Mouse (Mus musculus) right cerebral cortex, postnatal 25 days (tissue): ENCODE measurements around the gene Egfl7.

Source experiments
- DNase-seq: peaks from one replicate; pipeline ENCODE4 v3.0.0; 2022

Egfl7 gene

GRCm38 (mm10) chr2:26571400-26571799, 8.4 kb upstream of the Egfl7 start:
- no peak for DNase-seq

DNA sequence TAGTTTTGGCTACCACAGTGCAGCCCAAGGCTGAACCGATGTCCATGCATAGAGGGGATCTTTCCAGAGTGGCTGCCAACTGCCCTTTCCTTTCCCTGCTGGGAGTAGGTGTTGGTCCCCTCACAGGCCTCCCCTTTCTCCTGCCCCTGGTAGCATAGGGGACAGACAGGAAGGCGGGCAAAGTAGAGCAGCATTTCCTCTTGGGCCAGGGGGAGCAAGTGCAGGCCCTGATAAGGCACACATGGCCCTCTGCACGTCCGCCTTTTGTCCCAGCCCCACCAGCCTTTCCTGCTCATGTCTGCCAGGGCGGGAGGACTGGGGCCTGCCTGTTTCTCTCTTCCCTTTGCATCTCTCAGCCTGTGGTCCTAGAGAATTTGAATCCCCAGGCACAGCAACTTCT, 8.0 kb upstream of the Egfl7 start:
- DNase-seq, result no peak

- no peak for DNase-seq
Measured at GRCm38 (mm10) chr2:26573396-26573795, 6.4 kb upstream of the Egfl7 start.

- no peak for DNase-seq
Measured at GRCm38 (mm10) chr2:26573807-26574206, 6.0 kb upstream of the Egfl7 start.

GRCm38 (mm10) chr2:26574862-26575261, 5.0 kb upstream of the Egfl7 start:
- no peak for DNase-seq

DNA sequence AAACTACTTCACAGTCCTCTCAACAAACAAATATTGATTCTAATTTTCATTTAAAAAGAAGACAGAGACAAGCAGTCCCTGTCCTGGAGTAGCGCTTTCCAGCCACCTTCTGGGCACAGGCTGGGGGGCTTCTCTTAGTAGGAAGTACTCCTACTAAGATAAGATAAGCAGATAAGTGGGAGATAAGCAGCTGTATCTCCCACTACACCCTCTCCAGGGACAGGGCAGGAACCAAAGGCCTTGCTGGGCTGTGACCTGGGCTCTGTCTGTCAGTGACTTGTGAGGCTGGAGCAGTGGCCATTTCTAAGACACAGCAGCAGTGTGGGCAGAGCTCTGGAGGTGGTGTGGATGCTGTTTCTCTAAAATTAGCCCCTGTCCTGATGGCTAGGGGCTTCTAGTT, 4.4 kb upstream of the Egfl7 start:
- no peak for DNase-seq

- DNase-seq, result no peak
Measured at GRCm38 (mm10) chr2:26575865-26576264, 3.9 kb upstream of the Egfl7 start.

DNA sequence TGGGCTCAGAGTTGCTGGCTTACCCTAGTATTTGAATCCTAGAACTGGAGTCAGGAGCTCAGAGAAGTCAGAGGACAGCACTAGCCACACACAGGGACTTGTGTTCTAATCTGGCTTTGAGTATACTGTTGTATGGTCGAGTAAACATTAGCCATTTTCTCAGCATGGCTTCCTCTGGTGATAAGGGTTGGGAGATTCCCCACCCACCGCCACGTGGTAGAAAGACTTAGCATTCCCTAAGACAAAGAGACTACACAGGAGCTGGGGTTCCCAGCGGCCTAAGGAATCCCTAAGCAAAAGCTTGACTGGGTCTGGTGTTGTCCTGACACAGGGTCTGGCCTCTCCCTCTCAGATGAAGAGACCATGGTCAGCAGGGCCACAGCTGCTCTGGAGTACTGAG, 3.4 kb upstream of the Egfl7 start:
- DNase-seq, result no peak

DNA sequence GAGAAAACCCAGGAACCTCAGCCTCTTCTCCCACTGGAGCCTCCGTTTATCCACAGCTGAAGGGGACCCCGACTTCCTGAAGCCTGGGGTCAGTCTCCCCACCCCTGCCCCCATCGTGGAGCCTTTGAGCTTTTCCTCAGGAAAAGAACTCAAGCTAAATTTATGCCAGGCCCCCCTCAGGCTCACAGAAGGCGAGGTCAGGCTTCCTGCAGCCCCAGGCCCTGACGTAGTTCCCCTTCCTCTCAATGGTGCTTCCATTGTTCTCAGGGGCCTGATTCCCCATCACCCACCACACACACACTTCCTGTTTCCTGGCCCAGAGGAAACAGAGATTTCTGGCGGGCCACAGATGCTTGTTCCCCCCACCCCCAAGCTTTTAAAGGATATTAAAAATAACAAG, 1.4 kb upstream of the Egfl7 start:
- DNase-seq, result no peak

DNA sequence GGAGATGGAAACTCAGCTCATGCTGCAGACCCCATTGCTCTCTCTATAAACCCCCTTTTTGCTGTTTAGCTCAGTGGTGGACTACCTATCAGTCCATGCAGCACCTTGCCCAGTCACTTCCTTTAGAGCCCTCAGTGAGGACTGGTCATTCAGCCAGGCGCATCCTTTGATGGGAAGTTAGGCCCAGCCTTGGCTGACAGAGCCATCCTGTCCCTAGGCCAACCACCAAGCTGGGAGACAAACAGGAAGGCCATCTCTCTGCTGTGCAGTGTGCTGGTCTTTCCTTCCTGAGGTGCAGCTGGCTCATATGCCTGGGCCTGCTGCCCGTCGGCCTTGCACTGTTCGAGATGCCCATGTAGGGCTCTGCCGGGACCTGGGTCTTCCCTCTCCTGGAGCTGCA, 937 bp downstream of the Egfl7 start:
- no peak for DNase-seq

- DNase-seq, result no peak
Measured at GRCm38 (mm10) chr2:26582203-26582602, 2.4 kb downstream of the Egfl7 start.

DNA sequence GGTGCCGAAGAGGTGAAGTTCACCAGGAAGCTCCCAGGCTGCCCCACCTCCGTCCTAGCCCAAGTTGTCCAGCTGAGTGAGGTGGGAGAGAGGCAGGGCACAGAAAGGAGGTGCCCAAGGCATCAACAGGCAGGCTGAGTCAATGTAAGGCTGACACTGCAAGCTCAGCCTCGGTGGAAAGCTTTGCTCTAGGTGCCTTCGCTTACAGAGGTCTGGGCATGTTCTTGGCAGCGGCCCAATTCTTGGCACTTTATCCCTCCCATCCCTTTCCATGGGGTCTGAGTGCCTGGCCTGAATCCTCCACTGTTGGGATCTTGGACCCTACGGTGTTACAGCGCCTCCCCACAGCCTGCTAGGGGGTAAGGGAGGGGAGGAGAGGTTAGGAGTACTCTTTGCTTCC, 2.9 kb downstream of the Egfl7 start:
- DNase-seq, result no peak

GRCm38 (mm10) chr2:26583640-26584039, 3.8 kb downstream of the Egfl7 start:
- DNase-seq, result no peak

GRCm38 (mm10) chr2:26585713-26586112, 5.9 kb downstream of the Egfl7 start:
- no peak for DNase-seq

DNA sequence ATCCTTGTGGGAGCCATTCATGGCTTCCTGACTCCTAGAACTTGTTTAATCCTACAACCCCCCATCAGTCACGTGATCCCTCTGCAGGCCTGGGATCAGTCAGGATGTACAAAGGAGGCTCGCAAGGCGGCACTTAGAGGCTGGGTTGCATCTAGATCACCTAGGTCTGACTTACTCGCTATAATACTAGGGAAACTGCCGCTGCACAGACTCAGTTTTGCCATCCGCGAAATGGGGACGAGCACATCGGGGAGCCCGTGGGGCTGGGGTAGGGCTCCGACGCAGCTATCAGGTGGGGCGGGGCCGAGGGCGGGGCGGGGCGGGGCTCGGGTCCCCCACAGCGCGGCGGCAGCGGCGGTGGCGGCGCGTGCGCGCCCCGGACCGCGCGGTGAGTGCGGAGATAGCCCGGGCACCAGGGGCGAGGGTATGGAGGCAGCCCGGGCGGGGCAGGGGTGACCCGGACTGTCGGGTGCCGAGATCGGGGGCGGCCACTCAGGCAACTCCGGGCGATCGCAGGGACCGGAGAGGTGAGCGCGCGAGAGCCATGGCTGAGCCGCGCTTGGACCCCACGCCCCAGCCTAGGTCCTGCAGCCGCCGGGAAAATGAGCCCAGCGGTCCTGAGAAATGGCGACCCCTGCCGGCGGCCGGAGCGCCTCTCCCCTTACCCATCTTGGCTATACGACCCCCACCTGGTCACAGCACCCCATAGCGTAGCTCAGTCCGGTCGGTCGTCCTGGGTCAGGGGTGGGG, 6.7 kb downstream of the Egfl7 start, which contains the start of gene Gm20532:
TSS of gene Gm20532 (plus strand) at position 346 of the 750 bp plus-strand sequence.
- DNase-seq, result peak; percentile 74

DNA sequence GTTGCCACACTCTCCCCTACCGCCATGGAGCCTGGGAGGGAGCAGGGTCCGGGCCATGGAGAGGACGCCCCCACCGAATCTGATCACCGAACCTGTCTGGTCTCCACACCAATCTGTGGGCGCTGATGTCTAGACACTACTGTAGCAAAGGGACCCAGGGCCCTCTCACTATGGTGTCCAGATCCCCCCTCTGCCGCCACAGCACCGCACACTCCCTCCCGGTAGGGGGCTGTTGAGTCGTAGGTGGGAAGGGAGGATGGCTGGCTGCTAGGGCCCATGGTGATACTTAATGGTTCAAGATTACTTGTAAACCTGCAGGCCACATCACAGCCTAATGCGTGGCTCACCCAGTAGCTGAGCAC, 7.2 kb downstream of the Egfl7 start:
- no peak for DNase-seq

DNA sequence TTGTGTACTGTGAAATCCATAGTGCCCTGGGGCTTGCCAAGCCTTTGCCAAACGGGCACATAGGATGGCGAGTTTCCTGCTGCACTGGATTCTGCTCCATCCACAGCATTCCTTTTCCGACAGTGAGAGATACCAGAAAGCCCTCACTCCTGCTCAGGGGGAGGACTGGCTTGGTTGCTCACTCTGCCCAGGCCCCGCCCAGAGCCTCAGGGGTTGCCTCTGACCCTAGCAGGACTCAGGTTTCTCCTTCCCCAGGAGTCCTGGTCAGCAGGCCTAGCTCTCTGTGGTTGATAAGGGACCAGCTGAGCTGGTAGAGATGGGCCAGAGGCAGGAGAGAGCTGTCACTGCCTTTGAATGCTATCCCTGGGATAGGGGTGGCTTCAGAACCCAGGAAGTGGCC, 8.8 kb downstream of the Egfl7 start:
- DNase-seq, result no peak

- no peak for DNase-seq
Measured at GRCm38 (mm10) chr2:26589284-26589683, 9.5 kb downstream of the Egfl7 start.

- no peak for DNase-seq
Measured at GRCm38 (mm10) chr2:26590282-26590681, 10.5 kb downstream of the Egfl7 start.

- DNase-seq, result no peak
Measured at GRCm38 (mm10) chr2:26590962-26591361, 11.1 kb downstream of the Egfl7 start.

- DNase-seq, result no peak
Measured at GRCm38 (mm10) chr2:26591416-26591815, 11.6 kb downstream of the Egfl7 start.

DNA sequence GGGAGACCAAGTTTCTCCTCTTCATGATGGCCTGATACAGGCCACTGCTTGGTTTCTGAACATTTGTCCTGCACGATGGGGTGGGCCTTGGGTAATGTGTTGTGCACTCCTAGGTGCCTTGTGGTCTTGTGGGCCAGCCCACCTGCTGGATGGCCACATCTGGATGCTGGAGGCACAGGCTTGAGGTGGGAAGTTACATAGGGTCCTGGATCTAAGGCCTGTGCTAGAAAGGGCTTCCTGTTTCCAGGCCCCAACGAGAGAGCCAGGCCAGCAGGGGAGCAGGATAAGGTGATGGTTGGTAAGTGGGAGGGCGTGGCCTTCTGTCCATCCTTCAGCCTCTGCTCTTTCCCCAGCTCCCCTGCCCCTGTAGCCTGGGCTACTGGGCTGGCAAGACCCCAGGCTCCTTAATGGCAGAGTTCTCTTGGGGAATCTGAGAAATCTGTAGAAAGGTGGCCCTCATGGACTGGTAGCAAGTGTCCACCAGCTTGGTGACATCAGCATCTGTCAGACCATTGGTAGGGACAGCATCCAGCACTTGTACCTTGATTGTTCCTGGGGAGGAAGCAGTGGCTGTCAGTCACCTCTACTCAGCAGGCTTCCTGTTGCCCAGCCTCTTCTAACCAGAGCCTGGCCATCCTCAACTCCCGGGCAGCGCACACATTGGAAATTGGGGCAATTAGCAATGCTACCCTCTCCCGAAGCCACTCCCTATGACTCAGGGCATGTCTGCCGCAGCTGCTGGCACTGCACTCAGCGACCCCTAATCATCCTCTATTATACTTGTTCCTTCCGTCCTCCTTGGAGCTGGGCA, 13.6 kb downstream of the Egfl7 start:
- DNase-seq, result no peak

- DNase-seq, result no peak
Measured at GRCm38 (mm10) chr2:26594022-26594346, 14.2 kb downstream of the Egfl7 start.

GRCm38 (mm10) chr2:26594461-26594933, 14.7 kb downstream of the Egfl7 start:
- no peak for DNase-seq
